Mouse (Mus musculus): ENCODE data around the gene Kcnj4. TPM values are rescaled to one million over a fixed set of nuclear protein-coding genes. Genes with fewer than 3 reads are reported as not detected.
A peak's percentile ranks its signal among the peaks of the same experiment; 100 is the strongest.

Kcnj4 gene
- polyA plus RNA-seq, 1 experiment from 2014 or later, result 3.8 TPM

GRCm38 (mm10) chr15:79440223-79440622, 64.8 kb downstream of the Kcnj4 start:
- in situ Hi-C loops (cut with MboI; ENCODE audit: low pct_unique_long_range_greater_than_20kb), result no loop called here
- no peak for ATAC-seq
- TF ChIP-seq CTCF (IDR thresholded peaks at IDR 0.05), result no peak
- ChIA-PET CTCF (no interaction called here), POLR2A (interaction anchor here (1.1 kb wide), 1 partner anchor 82 kb away, joined by 3 read pairs; no protein-coding TSS in a partner anchor)
- DNase-seq (ENCODE audit: low read depth, low spot score), result no peak
- no peaks in the 10 kb centered on the region for H3K27me3 ChIP-seq

- in situ Hi-C loops (cut with MboI; ENCODE audit: low pct_unique_long_range_greater_than_20kb), result no loop called here
- ChIA-PET CTCF (no interaction called here), POLR2A (interaction anchor here (1.1 kb wide), 1 partner anchor 82 kb away, joined by 3 read pairs; no protein-coding TSS in a partner anchor)
- TF ChIP-seq CTCF (IDR thresholded peaks at IDR 0.05), result no peak
- no peaks in the 10 kb centered on the region for H3K27me3 ChIP-seq
- ATAC-seq (no peak), DNase-seq (ENCODE audit: low read depth, low spot score) (no peak)
Observed at GRCm38 (mm10) chr15:79439386-79439785, 65.7 kb downstream of the Kcnj4 start.

- no peak for TF ChIP-seq CTCF (IDR thresholded peaks at IDR 0.05)
- in situ Hi-C loops (cut with MboI; ENCODE audit: low pct_unique_long_range_greater_than_20kb), result no loop called here
Observed at GRCm38 (mm10) chr15:79438816-79439215, 66.2 kb downstream of the Kcnj4 start.

GRCm38 (mm10) chr15:79438209-79438810, 66.7 kb downstream of the Kcnj4 start:
- DNase-seq (ENCODE audit: low read depth, low spot score) (no peak), ATAC-seq (no peak)
- ChIA-PET POLR2A (interaction anchor here (0.6 to 1.2 kb wide), 4 partner anchors 37 to 737 kb away, joined by 3 to 15 read pairs (median 4); no protein-coding TSS in a partner anchor), CTCF (interaction anchor here (1.5 kb wide), 1 partner anchor 195 kb away, joined by 4 read pairs; no protein-coding TSS in a partner anchor)
- TF ChIP-seq CTCF (IDR thresholded peaks at IDR 0.05), result no peak
- in situ Hi-C loops (cut with MboI; ENCODE audit: low pct_unique_long_range_greater_than_20kb), result no loop called here
- H3K27me3 ChIP-seq, result no peaks in the 10 kb centered on the region

More at GRCm38 (mm10) chr15:79438816-79439215, 66.2 kb downstream of the Kcnj4 start:
- POLR2A ChIA-PET, result no interaction called here
- DNase-seq (ENCODE audit: low read depth, low spot score), result no peak
- CTCF ChIA-PET, result no interaction called here
- ATAC-seq, result no peak
- H3K27me3 ChIP-seq, result no peaks in the 10 kb centered on the region

GRCm38 (mm10) chr15:79437541-79438208, 67.4 kb downstream of the Kcnj4 start:
- in situ Hi-C loops (cut with MboI; ENCODE audit: low pct_unique_long_range_greater_than_20kb), result no loop called here
- DNase-seq (ENCODE audit: low read depth, low spot score), result no peak

GRCm38 (mm10) chr15:79436481-79436921, 68.5 kb downstream of the Kcnj4 start:
- ATAC-seq (no peak), DNase-seq (ENCODE audit: low read depth, low spot score) (no peak)
- in situ Hi-C loops (cut with MboI; ENCODE audit: low pct_unique_long_range_greater_than_20kb), result no loop called here
- ChIA-PET POLR2A (interaction anchor here (0.6 to 0.8 kb wide), 2 partner anchors 28 to 202 kb away, joined by 3 to 4 read pairs; no protein-coding TSS in a partner anchor), CTCF (interaction anchor here (1.3 to 1.4 kb wide), 2 partner anchors 8 to 45 kb away, joined by 3 to 4 read pairs; no protein-coding TSS in a partner anchor)
- no peak for TF ChIP-seq CTCF (IDR thresholded peaks at IDR 0.05)
- H3K27me3 ChIP-seq, result no peaks in the 10 kb centered on the region

More at GRCm38 (mm10) chr15:79437541-79438208, 67.4 kb downstream of the Kcnj4 start:
- no peak for ATAC-seq
- no peak for TF ChIP-seq CTCF (IDR thresholded peaks at IDR 0.05)
- ChIA-PET CTCF (interaction anchor here (1.5 kb wide), 1 partner anchor 194 kb away, joined by 4 read pairs; no protein-coding TSS in a partner anchor), POLR2A (interaction anchor here (0.6 to 1.2 kb wide), 5 partner anchors 12 to 737 kb away, joined by 3 to 15 read pairs (median 3); no protein-coding TSS in a partner anchor)
- no peaks in the 10 kb centered on the region for H3K27me3 ChIP-seq

GRCm38 (mm10) chr15:79435191-79435671, 69.8 kb downstream of the Kcnj4 start:
- DNase-seq (ENCODE audit: low read depth, low spot score), result peak; percentile 64
- no peaks in the 10 kb centered on the region for H3K27me3 ChIP-seq
- CTCF ChIA-PET, result interaction anchor here (1.1 kb wide), 1 partner anchor 32 kb away, joined by 3 read pairs; no protein-coding TSS in a partner anchor
- POLR2A ChIA-PET, result interaction anchor here (0.9 kb wide), 1 partner anchor 48 kb away, joined by 3 read pairs; no protein-coding TSS in a partner anchor
- in situ Hi-C loops (cut with MboI; ENCODE audit: low pct_unique_long_range_greater_than_20kb), result no loop called here
- TF ChIP-seq CTCF (IDR thresholded peaks at IDR 0.05), result no peak
- peak; percentile 41 for ATAC-seq

Other genes with a start within 250 kb of the Kcnj4 start
- 75.9 TPM for gene Baiap2l2, start 219.7 kb downstream of the Kcnj4 start, polyA plus RNA-seq (2021)
- gene Pla2g6, start 176.9 kb downstream of the Kcnj4 start, polyA plus RNA-seq (2021), result 32.8 TPM
- gene Maff, start 158.6 kb downstream of the Kcnj4 start, polyA plus RNA-seq (2021), result 47.8 TPM
- 129 TPM for gene Tmem184b, start 101.7 kb downstream of the Kcnj4 start, polyA plus RNA-seq (2021)
- gene Csnk1e, start 49.7 kb downstream of the Kcnj4 start, polyA plus RNA-seq (2021), result 128 TPM
- gene Kdelr3, start 11.2 kb upstream of the Kcnj4 start, polyA plus RNA-seq (2021), result 35.8 TPM
- gene Ddx17, start 41.5 kb upstream of the Kcnj4 start, polyA plus RNA-seq (2021), result 326 TPM
- gene Dmc1, start 99.9 kb upstream of the Kcnj4 start, polyA plus RNA-seq (2021), result 0.15 TPM
- gene Fam227a, start 153.7 kb upstream of the Kcnj4 start, polyA plus RNA-seq (2021), result 4.6 TPM
- 46.0 TPM for gene Cby1, start 154.0 kb upstream of the Kcnj4 start, polyA plus RNA-seq (2021)
- 201 TPM for gene Tomm22, start 165.6 kb upstream of the Kcnj4 start, polyA plus RNA-seq (2021)
- gene Josd1, start 182.7 kb upstream of the Kcnj4 start, polyA plus RNA-seq (2021), result 43.4 TPM
- gene Gtpbp1, start 185.6 kb upstream of the Kcnj4 start, polyA plus RNA-seq (2021), result 33.4 TPM
- 69.6 TPM for gene Sun2, start 237.3 kb upstream of the Kcnj4 start, polyA plus RNA-seq (2021)

All from Patski (cell line).